Mouse (Mus musculus) hindbrain, postnatal 0 days (tissue): ENCODE data around the gene Grik4. TPM values are rescaled to one million over a fixed set of nuclear protein-coding genes. Genes with fewer than 3 reads are reported as not detected.

Source experiments
- ATAC-seq: fragments of 200-750 bp; cut with Nextera tagmentation; 2 replicates; pipeline ENCODE4 v1.8.0; 2017; ENCODE audit warnings: mild to moderate bottlenecking, moderate TSS enrichment, moderate library complexity
- DNase-seq: peaks from one replicate; pipeline ENCODE4 v3.0.0-alpha.2; 2015; ENCODE audit warnings: low spot score
- H3K27ac ChIP-seq: fragments of 300-500 bp; sonication (generic); 2 replicates; pipeline ENCODE4 v1.5.1; 2014; ENCODE audit warnings: mild to moderate bottlenecking
- H3K27me3 ChIP-seq: fragments of 300-500 bp; sonication (generic); 2 replicates; pipeline ENCODE4 v1.6.1; 2014; ENCODE audit warnings: low read length, mixed read lengths; ENCODE audit not compliant: insufficient read depth
- H3K36me3 ChIP-seq: fragments of 300-500 bp; sonication (generic); 2 replicates; pipeline ENCODE4 v1.6.1; 2014; ENCODE audit warnings: low read length, mixed read lengths; ENCODE audit not compliant: insufficient read depth
- H3K4me1 ChIP-seq: fragments of 300-500 bp; sonication (generic); 2 replicates; pipeline ENCODE4 v1.6.1; 2014; ENCODE audit warnings: antibody characterized with exemption, low read length, mixed read lengths; ENCODE audit not compliant: insufficient read depth
- H3K4me2 ChIP-seq: fragments of 300-500 bp; sonication (generic); 2 replicates; pipeline ENCODE4 v1.6.1; 2014; ENCODE audit warnings: low read depth, mild to moderate bottlenecking, low read length, moderate library complexity, mixed read lengths
- H3K4me3 ChIP-seq: fragments of 300-500 bp; sonication (generic); 2 replicates; pipeline ENCODE4 v1.5.1; 2014; ENCODE audit warnings: low read length
- H3K9ac ChIP-seq: fragments of 300-500 bp; sonication (generic); replicated peaks from 2 replicates; pipeline ENCODE4 v1.6.1; 2014; ENCODE audit warnings: mild to moderate bottlenecking, low read length, moderate library complexity, mixed read lengths
- H3K9me3 ChIP-seq: fragments of 300-500 bp; sonication (generic); 2 replicates; pipeline ENCODE4 v1.6.1; 2016; ENCODE audit warnings: low read length, mixed read lengths
- CTCF ChIP-seq: IDR thresholded peaks from 2 replicates; pipeline ENCODE4 v1.5.1; 2016; ENCODE audit warnings: antibody characterized with exemption, control low read depth, low read depth
- WGBS: fragments of 180-500 bp; shearing (Covaris S2); extraction: QIAGEN DNeasy Blood & Tissue Kit; methylation state at CpG from one replicate; pipeline ENCODE4 v1.1.7; 2014; 5-methylcytosine and 5-hydroxymethylcytosine counted together
- polyA plus RNA-seq: library from polyadenylated mRNA; unstranded; fragments of >200 nt; fragmentation: Nextera tagmentation; extraction: Ambion mirVana; gene quantifications from 2 replicates; pipeline ENCODE4 v1.2.1, GENCODE M21; 2015
- total RNA-seq: library from RNA; depleted of rRNA; stranded (reverse); fragments of >200 nt; gene quantifications from 2 replicates; pipeline ENCODE4 v1.2.3, GENCODE M21; 2014

Grik4 gene
- total and polyA plus RNA-seq, 2 experiments from 2014 or later = 9.4 to 18.2 TPM

DNA sequence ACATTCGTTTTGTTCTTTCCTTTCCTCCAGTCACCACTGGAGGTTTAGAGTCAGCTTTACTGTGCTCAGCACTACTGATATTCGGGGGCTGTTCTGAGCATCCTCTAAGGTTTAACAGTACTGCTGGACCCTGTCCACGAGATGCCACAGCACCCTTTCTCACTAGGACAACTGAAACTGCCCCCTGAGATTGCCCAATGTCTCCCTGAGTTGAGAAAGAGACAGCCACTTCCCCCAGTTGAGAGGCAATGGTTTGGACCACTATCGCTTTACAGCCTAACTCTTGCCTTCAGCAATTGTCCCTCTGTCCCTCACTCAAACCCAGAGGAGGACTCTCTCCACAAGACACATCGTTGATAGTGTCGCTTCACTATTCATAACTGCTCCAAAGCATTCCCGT, 238.4 kb downstream of the Grik4 start:
- no peak overlapping the region for H3K27ac ChIP-seq
- no peak for TF ChIP-seq CTCF
- H3K9ac ChIP-seq = no peak overlapping the region
- ATAC-seq = no peak
- peaks cover 4% of the 10 kb centered on the region; the same call in 1 of the 2 replicates for H3K4me1 ChIP-seq
- no peaks in the 10 kb centered on the region for H3K9me3 ChIP-seq
- H3K4me2 ChIP-seq = no peak overlapping the region
- H3K27me3 ChIP-seq = no peaks in the 10 kb centered on the region
- DNase-seq = no peak
- WGBS = 80% methylated on average over 7 of the region's 7 CpGs
- H3K36me3 ChIP-seq = no peaks in the 10 kb centered on the region
- H3K4me3 ChIP-seq = no peak overlapping the region

DNA sequence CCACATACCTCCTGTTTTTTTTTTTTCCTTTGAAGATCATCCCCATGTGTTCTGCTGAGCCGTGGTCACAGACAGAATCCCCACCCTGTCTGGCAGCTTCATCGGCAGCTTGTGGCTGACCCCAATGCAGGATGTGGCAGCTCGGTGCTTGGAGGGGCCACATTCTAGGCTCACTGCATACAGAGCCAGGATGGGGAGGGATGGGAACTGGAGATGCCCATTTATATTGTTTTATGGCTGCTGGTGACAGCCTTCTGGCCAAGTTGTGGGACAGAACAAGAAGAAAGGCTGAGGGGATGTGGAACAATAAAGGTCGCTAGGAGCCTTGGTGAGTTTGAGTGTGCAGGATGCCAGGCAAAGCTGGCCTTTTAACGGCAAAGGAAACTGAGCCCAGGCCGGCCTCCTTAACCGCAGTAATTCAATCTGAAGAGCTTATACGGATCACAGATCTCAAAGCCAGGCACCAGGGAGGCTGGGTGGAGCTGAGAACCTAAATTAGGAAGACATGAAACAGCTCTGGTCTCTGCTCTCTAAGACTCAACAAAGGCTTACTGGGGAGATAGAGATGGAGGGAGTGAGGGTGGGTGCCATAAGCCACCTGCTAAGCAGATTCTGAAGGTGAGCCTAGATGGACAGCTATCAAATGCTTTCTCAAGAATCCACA, 241.0 kb downstream of the Grik4 start:
- Histone ChIP-seq H3K27me3 (no peaks in the 10 kb centered on the region), H3K4me1 (peaks cover 4% of the 10 kb centered on the region; the same call in 1 of the 2 replicates), H3K36me3 (no peaks in the 10 kb centered on the region), H3K4me2 (no peak overlapping the region), H3K9me3 (no peaks in the 10 kb centered on the region), H3K27ac (no peak overlapping the region), H3K9ac (no peak overlapping the region), H3K4me3 (no peak overlapping the region)
- no peak for TF ChIP-seq CTCF
- DNase-seq = no peak
- 42% methylated on average over 8 of the region's 8 CpGs for WGBS
- ATAC-seq = no peak

DNA sequence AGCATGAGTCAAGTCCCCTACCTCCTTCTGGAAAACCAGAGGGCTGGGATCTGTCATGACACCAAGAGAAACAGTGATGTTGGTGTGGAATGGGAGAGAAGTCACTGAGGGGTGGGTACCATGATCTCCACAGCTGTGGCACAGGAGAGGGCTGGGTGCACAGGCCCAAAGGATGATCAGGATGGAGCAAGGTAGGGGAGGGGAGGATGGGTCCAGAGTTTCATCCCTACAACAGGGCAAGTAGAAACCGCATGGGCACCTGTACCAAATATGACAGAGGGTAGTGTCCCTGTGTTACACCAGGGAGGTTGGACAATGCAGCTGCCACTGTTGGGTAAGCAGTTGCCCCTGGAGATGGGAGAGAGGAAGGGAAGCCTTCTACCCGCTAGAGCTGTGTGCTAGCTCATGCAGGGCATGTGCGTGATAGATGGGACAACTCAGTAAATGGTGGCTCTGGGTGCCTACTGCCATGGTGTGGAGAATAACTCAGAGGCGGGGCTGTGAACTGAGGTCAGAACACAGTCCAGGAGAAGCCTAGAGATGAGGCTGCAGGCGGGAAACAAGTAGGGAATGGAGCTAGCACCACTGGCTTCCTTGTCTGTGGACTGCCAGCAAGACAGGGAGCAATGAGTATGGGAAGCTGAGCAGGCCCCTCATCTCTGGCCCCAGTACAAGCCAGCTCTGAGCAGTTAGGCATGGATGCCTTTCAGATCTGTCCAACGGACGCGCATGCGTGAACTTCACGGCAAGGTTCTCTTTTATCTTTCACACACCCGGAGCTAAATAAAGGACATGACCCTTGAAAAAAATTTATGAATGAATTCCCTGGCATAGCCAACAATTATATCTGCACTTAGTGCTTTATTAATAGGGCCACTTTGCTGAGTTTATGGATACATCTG, 241.8 kb downstream of the Grik4 start:
- no peaks in the 10 kb centered on the region for H3K9me3 ChIP-seq
- DNase-seq = peak; percentile 31
- H3K4me1 ChIP-seq = peaks cover 4% of the 10 kb centered on the region; the same call in 1 of the 2 replicates
- WGBS = 56% methylated on average over 11 of the region's 11 CpGs
- no peaks in the 10 kb centered on the region for H3K27me3 ChIP-seq
- no peaks in the 10 kb centered on the region for H3K36me3 ChIP-seq
- no peak overlapping the region for H3K4me3 ChIP-seq
- no peak overlapping the region for H3K4me2 ChIP-seq
- ATAC-seq = 0 out of 2 replicates have a peak, but pooled peaks have one; percentile 38
- no peak for TF ChIP-seq CTCF
- H3K27ac ChIP-seq = no peak overlapping the region
- no peak overlapping the region for H3K9ac ChIP-seq

DNA sequence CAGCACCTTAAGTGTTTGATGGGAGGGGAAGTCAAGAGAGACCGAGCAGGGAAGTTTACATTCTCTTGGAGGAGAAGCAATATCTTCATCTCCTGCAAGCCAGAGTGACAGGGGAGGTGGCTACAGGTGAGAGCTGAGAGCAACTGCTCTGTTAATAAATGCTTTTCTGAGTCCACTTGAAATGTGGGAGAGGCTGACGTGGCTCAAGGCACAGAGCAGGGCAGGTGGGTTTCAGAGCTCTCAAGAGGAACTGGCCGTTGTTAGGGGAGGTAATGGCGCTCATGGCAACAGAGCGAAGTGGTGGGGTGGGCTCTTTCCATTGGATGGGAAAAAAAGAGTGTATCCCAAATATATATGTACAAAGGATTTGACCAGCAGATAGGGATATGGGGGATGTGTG, 242.6 kb downstream of the Grik4 start:
- ATAC-seq (no peak), DNase-seq (no peak)
- no peak overlapping the region for H3K27ac ChIP-seq
- no peak for TF ChIP-seq CTCF
- H3K4me3 ChIP-seq = no peak overlapping the region
- no peaks in the 10 kb centered on the region for H3K9me3 ChIP-seq
- peaks cover 4% of the 10 kb centered on the region; the same call in 1 of the 2 replicates for H3K4me1 ChIP-seq
- no peaks in the 10 kb centered on the region for H3K27me3 ChIP-seq
- no peak overlapping the region for H3K9ac ChIP-seq
- H3K36me3 ChIP-seq = no peaks in the 10 kb centered on the region
- 89% methylated on average over 5 of the region's 5 CpGs for WGBS
- no peak overlapping the region for H3K4me2 ChIP-seq

- Histone ChIP-seq H3K4me1 (peaks cover 4% of the 10 kb centered on the region; the same call in 1 of the 2 replicates), H3K36me3 (no peaks in the 10 kb centered on the region), H3K9ac (no peak overlapping the region), H3K27ac (no peak overlapping the region), H3K9me3 (no peaks in the 10 kb centered on the region), H3K4me2 (no peak overlapping the region), H3K4me3 (no peak overlapping the region), H3K27me3 (no peaks in the 10 kb centered on the region)
- peak; percentile 62; the same call in 1 of the 2 replicates for ATAC-seq
- DNase-seq = peak; percentile 33
- TF ChIP-seq CTCF = peak; percentile 15
- 58% methylated on average over 8 of the region's 8 CpGs for WGBS
Measured at GRCm38 (mm10) chr9:42693024-42693423, 251.3 kb downstream of the Grik4 start.

- peak; percentile 85 for TF ChIP-seq CTCF
Measured at GRCm38 (mm10) chr9:42688143-42688542, 256.1 kb downstream of the Grik4 start.

More at GRCm38 (mm10) chr9:42688143-42688542, 256.1 kb downstream of the Grik4 start:
- Histone ChIP-seq H3K27ac (no peak overlapping the region), H3K4me2 (no peak overlapping the region), H3K9me3 (no peaks in the 10 kb centered on the region), H3K4me1 (peaks cover 3% of the 10 kb centered on the region; the same call in 1 of the 2 replicates), H3K27me3 (no peaks in the 10 kb centered on the region), H3K4me3 (no peak overlapping the region), H3K9ac (no peak overlapping the region), H3K36me3 (no peaks in the 10 kb centered on the region)
- peak; percentile 75 for DNase-seq
- ATAC-seq = no peak
- 32% methylated on average over 4 of the region's 4 CpGs for WGBS
